Mouse (Mus musculus): ENCODE measurements around the gene Lmtk2. TPM values are rescaled to one million over a fixed set of nuclear protein-coding genes. Genes with fewer than 3 reads are reported as not detected.

Gene Lmtk2
- polyA plus RNA-seq (2015; fragmentation: Nextera tagmentation; extraction: Ambion mirVana), result 6.3 and 6.9 TPM in 2 replicates

DNA sequence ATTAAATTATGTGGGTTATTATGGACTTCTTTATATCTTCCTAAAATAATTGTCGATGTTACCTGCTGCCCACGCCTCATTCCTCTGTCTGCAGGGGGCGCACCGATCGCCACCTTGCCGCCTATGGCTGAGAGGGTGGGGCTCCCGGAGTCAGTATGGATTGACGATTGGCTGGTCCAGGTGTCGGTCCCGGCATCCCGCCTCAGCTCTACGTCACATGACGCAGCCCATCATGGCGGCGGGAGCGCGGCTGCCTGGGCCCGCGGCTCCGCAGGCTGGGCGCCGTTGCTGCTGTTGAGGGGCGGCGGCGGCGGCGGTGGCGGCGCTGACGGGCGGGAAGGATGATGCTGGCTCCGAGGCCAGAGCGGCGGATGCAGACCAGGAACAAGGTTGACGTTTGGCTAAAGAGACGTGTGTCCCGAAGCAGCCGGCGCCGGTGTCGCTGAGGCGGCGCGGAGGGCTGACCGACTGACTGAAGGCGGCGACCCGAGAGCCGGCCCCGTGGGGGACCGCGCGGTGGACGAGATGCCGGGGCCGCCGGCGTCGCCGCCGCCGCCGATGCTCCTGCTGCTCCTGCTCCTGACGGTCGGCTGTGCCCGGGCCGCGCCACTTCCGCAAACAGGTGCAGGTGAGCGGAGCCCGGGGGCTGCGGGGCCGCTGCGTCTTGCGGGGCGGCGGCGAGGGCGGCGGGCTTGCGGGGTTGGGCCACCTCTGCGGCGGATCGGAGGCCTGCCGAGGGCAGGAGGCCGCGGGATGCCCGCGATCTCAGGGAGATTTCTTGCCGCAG lies at the start of gene Lmtk2:
TSS of gene Lmtk2 (plus strand) at position 288 of the 787 bp plus-strand sequence.
- Histone ChIP-seq H3K4me1 (peaks cover 25% of the 10 kb centered on the region), H3K27ac (peak within 1 kb of the TSS; percentile 91), H3K9me3 (replicated peaks) (no peaks in the 10 kb centered on the region), H3K4me2 (peak within 1 kb of the TSS; percentile 70), H3K27me3 (peaks cover 11% of the 10 kb centered on the region; the same call in 1 of the 2 replicates), H3K9ac (peak within 1 kb of the TSS; percentile 97), H3K36me3 (ENCODE audit: poor library complexity, severe bottlenecking) (no peaks in the 10 kb centered on the region), H3K4me3 (peak within 1 kb of the TSS; percentile 99)
- peak; percentile 100 for ATAC-seq
- WGBS, result 0% methylated on average over 62 of the region's 90 CpGs

DNA sequence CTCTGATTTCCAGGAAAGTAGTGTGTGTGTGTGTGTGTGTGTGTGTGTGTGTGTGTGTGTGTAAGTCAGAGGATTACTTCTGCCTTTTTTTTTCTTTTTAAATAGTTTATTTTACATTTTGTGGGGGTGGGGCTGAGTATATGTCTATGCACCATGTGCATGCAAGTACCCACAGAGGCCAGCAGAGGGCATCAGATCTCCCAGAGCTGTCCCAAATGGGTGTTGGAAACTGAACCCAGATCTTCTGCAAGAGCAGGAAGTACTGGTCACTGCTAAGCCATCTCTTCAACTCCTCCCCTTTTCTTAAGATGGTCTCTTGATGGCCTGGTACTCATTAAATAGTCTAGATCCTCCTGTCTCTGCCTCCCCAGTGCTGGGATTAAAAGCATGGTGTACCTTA lies 49.0 kb upstream of the Lmtk2 start:
- no peak overlapping the region for H3K9ac ChIP-seq
- H3K27ac ChIP-seq, result no peak overlapping the region
- H3K27me3 ChIP-seq, result no peaks in the 10 kb centered on the region
- no peaks in the 10 kb centered on the region for H3K36me3 ChIP-seq (ENCODE audit: poor library complexity, severe bottlenecking)
- H3K9me3 ChIP-seq (replicated peaks), result no peaks in the 10 kb centered on the region; the same call in 1 of the 2 replicates
- H3K4me3 ChIP-seq, result no peak overlapping the region
- ATAC-seq, result no peak
- H3K4me1 ChIP-seq, result no peaks in the 10 kb centered on the region
- no peak overlapping the region for H3K4me2 ChIP-seq

DNA sequence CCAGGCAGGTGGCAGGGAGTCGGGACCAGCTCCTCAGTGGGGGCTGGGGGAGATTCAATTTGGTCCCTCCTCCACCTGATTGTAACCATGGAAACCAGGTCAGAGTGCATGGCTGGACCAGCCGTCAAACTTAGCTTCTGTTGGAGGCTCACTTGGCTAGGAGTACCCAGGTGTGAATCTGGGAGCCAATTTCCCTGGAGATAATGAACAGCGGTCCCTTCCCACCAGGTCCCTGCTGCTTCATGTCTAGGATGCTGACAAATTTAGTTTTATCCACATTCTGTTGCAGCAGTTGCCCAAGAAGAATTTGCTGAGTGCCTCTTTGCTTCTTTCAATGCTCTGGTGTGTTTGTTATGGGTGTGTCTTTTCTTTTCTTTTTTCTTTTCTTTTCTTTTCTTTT lies 46.8 kb upstream of the Lmtk2 start:
- Histone ChIP-seq H3K27me3 (no peaks in the 10 kb centered on the region), H3K27ac (no peak overlapping the region), H3K9me3 (replicated peaks) (no peaks in the 10 kb centered on the region; the same call in 1 of the 2 replicates), H3K4me1 (no peaks in the 10 kb centered on the region), H3K4me3 (no peak overlapping the region), H3K36me3 (ENCODE audit: poor library complexity, severe bottlenecking) (no peaks in the 10 kb centered on the region), H3K9ac (no peak overlapping the region), H3K4me2 (no peak overlapping the region)
- ATAC-seq, result no peak
- WGBS, result 53% methylated on average over 3 of the region's 3 CpGs

DNA sequence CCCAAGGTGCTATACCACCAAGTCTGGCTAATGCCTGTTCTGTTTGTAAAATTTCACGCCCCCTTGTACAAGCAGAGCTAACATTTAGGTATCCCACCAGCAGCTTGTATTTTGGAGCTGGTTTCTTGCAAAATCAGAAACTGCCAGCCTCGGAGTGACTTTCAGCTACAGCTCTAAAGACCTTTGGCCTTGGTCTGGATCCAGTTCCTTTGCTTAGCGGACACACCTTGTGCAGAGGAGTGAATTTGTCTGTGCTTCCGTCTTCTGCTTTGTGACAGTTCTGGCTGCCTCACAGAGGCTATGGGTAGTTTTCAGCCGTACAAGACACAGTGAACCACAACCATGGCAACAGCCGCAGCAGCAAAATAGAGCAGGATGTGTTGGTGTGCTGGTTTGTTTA lies 45.9 kb upstream of the Lmtk2 start:
- ATAC-seq, result no peak
- Histone ChIP-seq H3K27me3 (no peaks in the 10 kb centered on the region), H3K27ac (no peak overlapping the region), H3K4me3 (no peak overlapping the region), H3K4me2 (no peak overlapping the region), H3K9ac (no peak overlapping the region), H3K36me3 (ENCODE audit: poor library complexity, severe bottlenecking) (no peaks in the 10 kb centered on the region), H3K4me1 (no peaks in the 10 kb centered on the region), H3K9me3 (replicated peaks) (no peaks in the 10 kb centered on the region; the same call in 1 of the 2 replicates)
- 87% methylated on average over 6 of the region's 6 CpGs for WGBS

DNA sequence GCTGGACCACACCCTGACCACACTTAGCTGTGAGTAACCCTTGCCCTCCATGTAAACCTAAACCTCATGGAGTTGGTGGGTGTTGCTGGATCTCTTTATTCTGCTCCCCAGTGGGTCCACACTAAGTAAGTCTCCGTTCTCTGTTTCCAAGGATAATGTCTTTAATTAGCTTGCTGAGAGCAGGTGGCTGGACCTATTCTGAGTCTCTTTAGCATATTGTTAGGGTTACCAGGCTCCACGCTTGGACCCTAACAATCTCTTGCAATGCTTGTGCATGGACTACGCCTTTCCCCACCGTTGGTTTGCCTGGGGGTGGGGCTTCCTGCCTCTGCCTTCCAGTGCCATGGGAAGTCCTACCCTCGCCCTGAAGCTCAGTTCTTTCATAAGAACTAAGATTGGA lies 36.1 kb upstream of the Lmtk2 start:
- H3K27ac ChIP-seq, result no peak overlapping the region
- H3K4me3 ChIP-seq, result no peak overlapping the region
- H3K4me2 ChIP-seq, result no peak overlapping the region
- no peaks in the 10 kb centered on the region for H3K9me3 ChIP-seq (replicated peaks)
- ATAC-seq, result no peak
- 47% methylated on average over 5 of the region's 5 CpGs for WGBS
- H3K36me3 ChIP-seq (ENCODE audit: poor library complexity, severe bottlenecking), result no peaks in the 10 kb centered on the region
- no peaks in the 10 kb centered on the region for H3K4me1 ChIP-seq
- no peak overlapping the region for H3K9ac ChIP-seq
- H3K27me3 ChIP-seq, result no peaks in the 10 kb centered on the region

DNA sequence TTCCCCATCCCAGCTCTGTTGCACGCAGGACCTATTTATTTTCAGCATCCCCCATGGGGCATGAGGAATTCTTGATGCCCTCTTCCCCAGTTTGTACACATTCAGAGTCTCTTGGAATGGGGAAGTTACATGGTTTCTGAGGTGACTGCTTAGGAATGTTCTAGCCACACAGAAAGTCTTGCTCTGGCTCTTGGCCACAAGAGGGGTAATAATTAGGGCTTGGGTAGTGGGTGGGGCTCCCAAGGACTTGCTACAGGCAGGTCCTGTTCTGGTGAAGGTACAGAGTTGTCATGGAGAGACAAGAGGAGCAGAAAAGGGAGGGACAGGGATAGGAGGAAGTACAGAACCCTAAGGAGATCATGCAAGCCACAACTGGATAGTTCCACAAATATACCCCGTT lies 34.2 kb upstream of the Lmtk2 start:
- no peak for ATAC-seq
- no peak overlapping the region for H3K9ac ChIP-seq

DNA sequence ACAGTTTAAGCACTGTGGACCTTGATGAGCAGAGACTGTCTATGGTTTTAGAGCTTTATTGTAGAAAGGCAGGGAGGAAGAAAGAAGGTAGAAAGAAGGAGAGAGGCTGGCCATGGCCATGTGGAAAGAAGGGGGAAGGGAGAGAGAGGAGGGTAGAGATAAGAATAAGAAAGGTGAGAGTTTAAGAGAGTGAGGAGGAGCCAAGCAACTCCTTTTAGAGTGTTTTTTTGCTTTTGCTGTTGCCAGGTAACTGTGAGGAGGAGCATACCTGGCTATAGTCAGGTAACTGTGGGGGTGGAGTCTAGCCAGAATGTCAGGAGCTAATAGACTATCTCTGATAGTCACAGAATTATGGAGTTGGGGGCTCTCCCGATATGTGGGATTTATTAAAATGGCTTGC lies 30.2 kb upstream of the Lmtk2 start:
- no peak overlapping the region for H3K4me3 ChIP-seq
- no peaks in the 10 kb centered on the region for H3K4me1 ChIP-seq
- no peaks in the 10 kb centered on the region for H3K36me3 ChIP-seq (ENCODE audit: poor library complexity, severe bottlenecking)
- no peaks in the 10 kb centered on the region; the same call in 1 of the 2 replicates for H3K9me3 ChIP-seq (replicated peaks)
- WGBS, result 85% methylated on average over 1 of the region's 1 CpGs
- no peak overlapping the region for H3K4me2 ChIP-seq
- no peak for ATAC-seq
- no peak overlapping the region for H3K9ac ChIP-seq
- H3K27me3 ChIP-seq, result no peaks in the 10 kb centered on the region
- no peak overlapping the region for H3K27ac ChIP-seq

More for the DNA sequence above, 34.2 kb upstream of the Lmtk2 start:
- Histone ChIP-seq H3K27ac (no peak overlapping the region), H3K9me3 (replicated peaks) (no peaks in the 10 kb centered on the region), H3K4me2 (no peak overlapping the region), H3K4me1 (no peaks in the 10 kb centered on the region), H3K4me3 (no peak overlapping the region), H3K36me3 (ENCODE audit: poor library complexity, severe bottlenecking) (no peaks in the 10 kb centered on the region), H3K27me3 (no peaks in the 10 kb centered on the region)
- WGBS, result 86% methylated on average over 2 of the region's 2 CpGs

DNA sequence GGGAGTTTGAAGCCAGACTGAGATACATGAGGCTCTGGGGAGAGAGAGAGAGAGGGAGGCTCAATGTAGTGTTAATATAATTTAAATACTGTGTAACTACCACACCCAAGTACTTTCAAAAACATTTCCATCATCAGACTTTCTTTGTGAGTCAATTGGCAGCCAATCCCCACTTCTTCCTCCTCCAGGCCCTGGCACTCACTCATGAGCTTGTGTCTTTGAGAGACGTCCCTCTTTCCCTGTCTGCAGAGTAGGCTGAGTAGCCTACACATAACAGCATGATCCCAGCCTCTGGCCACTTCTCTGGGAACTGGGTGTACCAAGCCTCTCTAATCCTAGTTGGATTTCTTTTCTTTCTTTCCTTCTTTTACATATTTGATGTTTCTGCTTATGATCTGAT lies 29.0 kb upstream of the Lmtk2 start:
- H3K36me3 ChIP-seq (ENCODE audit: poor library complexity, severe bottlenecking), result no peaks in the 10 kb centered on the region
- H3K4me1 ChIP-seq, result no peaks in the 10 kb centered on the region
- ATAC-seq, result no peak
- H3K9ac ChIP-seq, result no peak overlapping the region
- WGBS, result 33% methylated on average over 1 of the region's 1 CpGs
- H3K4me3 ChIP-seq, result no peak overlapping the region
- no peak overlapping the region for H3K27ac ChIP-seq
- no peaks in the 10 kb centered on the region for H3K27me3 ChIP-seq
- H3K4me2 ChIP-seq, result no peak overlapping the region
- no peaks in the 10 kb centered on the region; the same call in 1 of the 2 replicates for H3K9me3 ChIP-seq (replicated peaks)

DNA sequence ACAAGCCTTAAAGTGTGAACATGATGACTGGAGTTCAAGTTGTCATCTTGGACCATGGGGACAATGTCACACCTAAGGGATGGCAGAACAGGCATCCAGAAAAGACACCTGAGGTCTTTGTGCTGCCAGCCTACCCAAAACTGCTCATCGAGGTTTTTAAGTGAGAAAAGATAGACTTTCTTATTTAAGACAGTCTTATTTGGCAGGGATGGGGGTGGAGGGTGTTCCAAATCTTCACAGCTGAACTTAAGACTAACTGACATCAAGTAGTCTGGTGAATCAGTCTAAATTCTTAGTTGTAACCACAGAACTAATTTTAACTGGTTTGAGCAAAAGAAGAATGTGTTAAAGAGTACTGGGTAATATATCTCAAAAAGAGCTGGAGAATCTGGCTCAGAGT lies 22.7 kb upstream of the Lmtk2 start:
- Histone ChIP-seq H3K4me1 (no peaks in the 10 kb centered on the region), H3K9me3 (replicated peaks) (no peaks in the 10 kb centered on the region; the same call in 1 of the 2 replicates), H3K27ac (no peak overlapping the region), H3K27me3 (no peaks in the 10 kb centered on the region), H3K36me3 (ENCODE audit: poor library complexity, severe bottlenecking) (no peaks in the 10 kb centered on the region), H3K4me2 (no peak overlapping the region), H3K9ac (no peak overlapping the region), H3K4me3 (no peak overlapping the region)
- 77% methylated on average over 1 of the region's 1 CpGs for WGBS
- ATAC-seq, result no peak

DNA sequence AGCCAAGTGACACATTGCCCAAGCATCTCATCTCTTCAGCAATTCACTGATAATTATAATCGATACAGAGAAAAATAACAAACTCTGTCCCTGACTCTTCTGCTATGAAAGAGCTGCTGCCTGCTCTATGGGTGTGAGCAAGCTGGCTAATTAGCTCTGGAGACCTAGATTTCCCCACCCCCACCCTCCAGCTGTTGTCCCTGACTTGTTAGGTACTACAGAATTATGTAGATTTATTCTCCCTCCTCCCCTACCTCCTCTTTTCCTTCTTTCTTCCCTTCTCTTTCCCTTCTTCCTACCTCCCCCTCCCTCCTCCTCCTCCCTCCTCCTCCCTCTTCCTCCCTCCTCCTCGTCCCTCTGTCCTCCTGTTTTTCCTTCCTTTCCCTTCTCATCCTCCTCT lies 19.4 kb upstream of the Lmtk2 start:
- Histone ChIP-seq H3K36me3 (ENCODE audit: poor library complexity, severe bottlenecking) (no peaks in the 10 kb centered on the region), H3K4me3 (no peak overlapping the region), H3K27me3 (no peaks in the 10 kb centered on the region), H3K4me2 (no peak overlapping the region), H3K27ac (no peak overlapping the region; the same call in 1 of the 2 replicates), H3K9ac (no peak overlapping the region), H3K9me3 (replicated peaks) (no peaks in the 10 kb centered on the region), H3K4me1 (no peaks in the 10 kb centered on the region)
- no peak for ATAC-seq
- WGBS, result 58% methylated on average over 2 of the region's 2 CpGs

DNA sequence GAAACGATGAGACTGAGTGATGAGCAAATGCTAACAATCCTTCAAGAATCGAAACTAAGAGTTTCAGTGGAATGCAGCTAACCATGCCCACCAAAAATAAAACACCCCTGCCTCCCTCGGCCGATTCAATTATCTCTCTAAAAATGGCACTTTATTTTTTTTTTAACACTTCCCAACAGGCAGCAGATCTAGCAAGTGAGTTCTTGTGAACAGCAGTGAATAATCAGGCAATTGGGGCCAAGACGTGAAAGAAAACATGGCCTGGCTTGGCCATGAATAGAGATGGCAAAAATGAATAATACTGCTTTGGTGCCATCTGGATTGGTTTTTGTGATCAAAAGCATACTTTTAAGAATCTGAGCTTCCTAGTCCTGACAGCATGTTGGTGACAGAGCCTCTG lies 18.2 kb upstream of the Lmtk2 start:
- no peaks in the 10 kb centered on the region for H3K9me3 ChIP-seq (replicated peaks)
- no peak overlapping the region for H3K9ac ChIP-seq
- 82% methylated on average over 5 of the region's 5 CpGs for WGBS
- no peak overlapping the region for H3K4me3 ChIP-seq
- no peak overlapping the region for H3K27ac ChIP-seq
- H3K4me1 ChIP-seq, result no peaks in the 10 kb centered on the region
- H3K27me3 ChIP-seq, result no peaks in the 10 kb centered on the region
- H3K4me2 ChIP-seq, result no peak overlapping the region
- no peak for ATAC-seq
- no peaks in the 10 kb centered on the region for H3K36me3 ChIP-seq (ENCODE audit: poor library complexity, severe bottlenecking)

DNA sequence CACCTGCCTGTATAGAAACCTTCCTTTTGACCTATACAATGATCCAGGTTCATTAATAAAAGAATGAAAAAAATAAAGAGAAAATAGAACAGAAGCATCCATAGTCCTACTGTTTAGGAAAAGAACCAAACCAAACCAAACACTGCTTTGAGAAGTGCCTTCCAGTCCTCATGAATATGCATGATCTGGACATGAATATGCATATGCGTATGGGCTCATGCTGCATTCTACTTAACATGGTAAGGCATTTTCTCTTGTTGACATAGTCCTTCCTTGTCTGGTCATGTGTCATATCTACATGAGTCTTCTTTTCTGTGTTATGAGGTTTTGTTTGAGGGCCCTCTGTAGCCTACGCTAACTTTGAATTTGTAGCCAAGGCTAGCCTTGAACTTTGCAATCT lies 16.7 kb upstream of the Lmtk2 start:
- no peaks in the 10 kb centered on the region for H3K36me3 ChIP-seq (ENCODE audit: poor library complexity, severe bottlenecking)
- no peak overlapping the region for H3K4me3 ChIP-seq
- H3K27me3 ChIP-seq, result no peaks in the 10 kb centered on the region; the same call in 1 of the 2 replicates
- no peaks in the 10 kb centered on the region for H3K4me1 ChIP-seq
- H3K27ac ChIP-seq, result no peak overlapping the region
- no peak overlapping the region for H3K9ac ChIP-seq
- ATAC-seq, result no peak
- H3K9me3 ChIP-seq (replicated peaks), result no peaks in the 10 kb centered on the region
- 92% methylated on average over 2 of the region's 2 CpGs for WGBS
- no peak overlapping the region for H3K4me2 ChIP-seq

DNA sequence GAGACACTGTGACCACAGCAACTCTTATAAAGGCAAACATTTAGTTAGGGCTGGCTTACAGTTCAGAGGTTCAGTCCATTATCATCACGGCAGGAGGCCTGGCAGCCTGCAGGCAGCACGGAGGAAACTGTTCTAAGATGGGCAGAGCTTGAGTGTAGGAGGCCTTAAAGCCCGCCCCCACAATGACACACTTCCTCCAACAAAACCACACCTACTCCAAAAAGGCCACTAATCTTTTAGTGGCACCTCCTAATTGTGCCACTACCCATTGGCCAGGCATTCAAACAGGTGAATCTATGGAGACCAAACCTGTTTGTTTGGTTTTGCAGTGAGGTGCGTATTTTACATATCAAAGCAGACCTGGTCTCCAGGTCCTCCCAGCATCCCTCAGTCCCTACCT lies 16.0 kb upstream of the Lmtk2 start:
- no peak overlapping the region for H3K27ac ChIP-seq
- no peaks in the 10 kb centered on the region for H3K4me1 ChIP-seq
- H3K36me3 ChIP-seq (ENCODE audit: poor library complexity, severe bottlenecking), result no peaks in the 10 kb centered on the region
- ATAC-seq, result no peak
- no peak overlapping the region for H3K9ac ChIP-seq
- no peak overlapping the region for H3K4me3 ChIP-seq
- H3K27me3 ChIP-seq, result no peaks in the 10 kb centered on the region; the same call in 1 of the 2 replicates
- H3K4me2 ChIP-seq, result no peak overlapping the region
- 71% methylated on average over 4 of the region's 4 CpGs for WGBS
- no peaks in the 10 kb centered on the region for H3K9me3 ChIP-seq (replicated peaks)

Measured in forebrain, embryonic 13.5 days (tissue).